Mouse (Mus musculus) midbrain, postnatal 0 days (tissue): ENCODE results near the gene Rnf133. TPM values are rescaled to one million over a fixed set of nuclear protein-coding genes. Genes with fewer than 3 reads are reported as not detected.

Experiments used
- ATAC-seq: fragments of 200-750 bp; cut with Nextera tagmentation; 2 replicates; pipeline ENCODE4 v1.8.0; 2017; ENCODE audit warnings: moderate number of reproducible peaks, mild to moderate bottlenecking, moderate TSS enrichment, moderate library complexity; ENCODE audit not compliant: low FRiP score
- DNase-seq: peaks from one replicate; pipeline ENCODE4 v3.0.0-alpha.2; 2015; ENCODE audit warnings: low spot score
- H3K27ac ChIP-seq: fragments of 300-500 bp; sonication (generic); 2 replicates; pipeline ENCODE4 v1.5.1; 2014; ENCODE audit warnings: low read depth, mild to moderate bottlenecking, low read length, mixed read lengths
- H3K27me3 ChIP-seq: fragments of 300-500 bp; sonication (generic); 2 replicates; pipeline ENCODE4 v1.6.1; 2014; ENCODE audit warnings: low read length, control low read depth, mixed read lengths; ENCODE audit not compliant: insufficient read depth
- H3K36me3 ChIP-seq: fragments of 300-500 bp; sonication (generic); 2 replicates; pipeline ENCODE4 v1.6.1; 2014; ENCODE audit warnings: low read length, control low read depth, mixed read lengths; ENCODE audit not compliant: insufficient read depth
- H3K4me1 ChIP-seq: fragments of 300-500 bp; sonication (generic); 2 replicates; pipeline ENCODE4 v1.6.1; 2014; ENCODE audit warnings: mild to moderate bottlenecking, control low read depth, antibody characterized with exemption, low read length, mixed read lengths; ENCODE audit not compliant: insufficient read depth
- H3K4me2 ChIP-seq: fragments of 300-500 bp; sonication (generic); 2 replicates; pipeline ENCODE4 v1.6.1; 2014; ENCODE audit warnings: low read depth, mild to moderate bottlenecking, low read length, mixed read lengths; ENCODE audit not compliant: poor library complexity, severe bottlenecking
- H3K4me3 ChIP-seq: fragments of 300-500 bp; sonication (generic); 2 replicates; pipeline ENCODE4 v1.5.1; 2014; ENCODE audit warnings: low read depth, mild to moderate bottlenecking, low read length, moderate library complexity
- H3K9ac ChIP-seq: fragments of 300-500 bp; sonication (generic); replicated peaks from 2 replicates; pipeline ENCODE4 v1.6.1; 2014; ENCODE audit warnings: mild to moderate bottlenecking, low read length, moderate library complexity, mixed read lengths; ENCODE audit not compliant: poor library complexity, severe bottlenecking
- H3K9me3 ChIP-seq: fragments of 300-500 bp; sonication (generic); 2 replicates; pipeline ENCODE4 v1.6.1; 2016; ENCODE audit warnings: low read length, control low read depth
- CTCF ChIP-seq: IDR thresholded peaks from 2 replicates; pipeline ENCODE4 v1.5.1; 2016; ENCODE audit warnings: antibody characterized with exemption, mild to moderate bottlenecking
- WGBS: fragments of 180-500 bp; shearing (Covaris S2); extraction: QIAGEN DNeasy Blood & Tissue Kit; methylation state at CpG from one replicate; pipeline ENCODE4 v1.1.7; 2014; 5-methylcytosine and 5-hydroxymethylcytosine counted together
- polyA plus RNA-seq: library from polyadenylated mRNA; unstranded; fragments of >200 nt; fragmentation: Nextera tagmentation; extraction: Ambion mirVana; gene quantifications from 2 replicates; pipeline ENCODE4 v1.2.1, GENCODE M21; 2015
- total RNA-seq: library from RNA; depleted of rRNA; stranded (reverse); fragments of >200 nt; gene quantifications from 2 replicates; pipeline ENCODE4 v1.2.3, GENCODE M21; 2014; rRNA removed

The Rnf133 gene
- total and polyA plus RNA-seq, 2 experiments from 2014 or later: not detected

GRCm38 (mm10) chr6:23635208-23635607 lies 14.9 kb downstream of the Rnf133 start:
- no peak for ATAC-seq
- DNase-seq: no peak
- Histone ChIP-seq H3K9me3 (no peaks in the 10 kb centered on the region), H3K4me1 (no peaks in the 10 kb centered on the region), H3K4me2 (no peak overlapping the region), H3K9ac (no peak overlapping the region), H3K36me3 (no peaks in the 10 kb centered on the region), H3K27me3 (no peaks in the 10 kb centered on the region), H3K27ac (no peak overlapping the region), H3K4me3 (no peak overlapping the region)
- WGBS: 96% methylated on average over 3 of the region's 3 CpGs
- TF ChIP-seq CTCF: no peak

- no peak overlapping the region for H3K4me3 ChIP-seq
- no peaks in the 10 kb centered on the region for H3K27me3 ChIP-seq
- no peak overlapping the region for H3K9ac ChIP-seq
- H3K36me3 ChIP-seq: no peaks in the 10 kb centered on the region
- WGBS: 83% methylated on average over 9 of the region's 9 CpGs
- H3K4me2 ChIP-seq: no peak overlapping the region
- TF ChIP-seq CTCF: no peak
- no peaks in the 10 kb centered on the region for H3K4me1 ChIP-seq
- H3K9me3 ChIP-seq: no peaks in the 10 kb centered on the region
- ATAC-seq (no peak), DNase-seq (no peak)
- no peak overlapping the region for H3K27ac ChIP-seq
Observed at GRCm38 (mm10) chr6:23634016-23634415, 16.1 kb downstream of the Rnf133 start.

- WGBS: 19% methylated on average over 4 of the region's 4 CpGs
- Histone ChIP-seq H3K27me3 (no peaks in the 10 kb centered on the region), H3K9me3 (no peaks in the 10 kb centered on the region), H3K27ac (no peak overlapping the region), H3K4me3 (no peak overlapping the region), H3K9ac (no peak overlapping the region), H3K36me3 (no peaks in the 10 kb centered on the region), H3K4me1 (no peaks in the 10 kb centered on the region), H3K4me2 (no peak overlapping the region)
- ATAC-seq (no peak), DNase-seq (no peak)
- no peak for TF ChIP-seq CTCF
Observed at GRCm38 (mm10) chr6:23630465-23630864, 19.6 kb downstream of the Rnf133 start.

Other genes with a start within 250 kb of the Rnf133 start
- 0.38 and 0.71 TPM in 2 replicates for gene Rnf148, start 4.8 kb upstream of the Rnf133 start, total RNA-seq
- not detected in 2 replicates for gene Rnf148, start 4.8 kb upstream of the Rnf133 start, polyA plus RNA-seq
- 21.9 and 23.0 TPM in 2 replicates for gene Cadps2, start 189.1 kb upstream of the Rnf133 start, total RNA-seq
- 5.0 and 7.3 TPM in 2 replicates for gene Cadps2, start 189.1 kb upstream of the Rnf133 start, polyA plus RNA-seq